Mouse (Mus musculus): Measurements from ENCODE around the gene Olfr1450.
"Not testable (repeated sequence)": the region's sequence is repeated elsewhere in the genome, so short reads cannot be mapped to it uniquely, and the experiment has no call there.

Gene Olfr1450

DNA sequence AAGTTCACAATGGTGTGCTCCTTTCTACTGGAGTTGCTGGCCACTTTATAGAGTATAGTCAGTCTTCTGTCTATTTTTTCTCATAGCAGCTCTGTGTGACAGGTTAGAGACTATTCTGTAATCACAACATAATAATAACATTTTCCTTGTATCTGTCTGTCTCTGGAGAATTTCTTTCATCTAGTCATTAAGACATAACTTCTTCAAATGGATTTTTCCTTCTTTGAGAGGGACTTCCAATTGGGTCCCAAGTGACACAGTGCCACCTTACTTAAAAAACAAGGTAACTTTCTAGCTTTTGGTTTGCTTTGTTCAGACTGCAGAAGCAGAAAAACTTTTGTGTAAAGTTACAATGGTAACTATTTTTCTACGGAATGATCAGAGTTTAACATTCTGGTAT lies at the start of gene Olfr1450:
Gene Olfr1450 (plus strand): TSS at position 301 of the 400 bp plus-strand sequence.
- DNase-seq: no peak

GRCm38 (mm10) chr19:12903643-12904042 lies 46.4 kb upstream of the Olfr1450 start, which contains the start of gene Olfr1447:
Gene Olfr1447, minus strand, starts transcription at chr19:12903743.
- DNase-seq: no peak

DNA sequence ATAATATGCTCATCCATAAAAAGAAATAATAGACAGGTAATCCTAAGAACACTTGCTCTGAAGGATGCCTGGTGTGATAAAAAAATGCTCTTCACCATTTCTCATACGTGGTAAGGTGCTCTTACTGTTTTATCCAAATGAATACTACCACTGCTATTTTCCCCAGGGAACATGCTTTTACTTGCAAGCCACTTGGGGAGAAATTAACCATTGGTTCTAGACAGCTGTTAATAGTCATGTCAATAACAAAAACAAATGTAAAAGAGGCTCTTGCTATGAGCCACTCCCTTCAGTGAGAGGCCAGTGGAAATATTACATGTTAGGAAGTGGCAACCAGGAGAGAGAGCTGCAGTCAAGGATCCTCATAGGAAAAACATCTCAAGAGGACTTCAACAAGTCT lies 25.7 kb upstream of the Olfr1450 start, which contains the start of gene Olfr1448:
Gene Olfr1448 (minus strand): TSS at position 101 of the 400 bp plus-strand sequence.
- DNase-seq: no peak

GRCm38 (mm10) chr19:12930540-12930939 lies 19.5 kb upstream of the Olfr1450 start, which contains the start of gene Olfr1449:
Gene Olfr1449, plus strand, starts transcription at chr19:12930840.
- no peak for DNase-seq

DNA sequence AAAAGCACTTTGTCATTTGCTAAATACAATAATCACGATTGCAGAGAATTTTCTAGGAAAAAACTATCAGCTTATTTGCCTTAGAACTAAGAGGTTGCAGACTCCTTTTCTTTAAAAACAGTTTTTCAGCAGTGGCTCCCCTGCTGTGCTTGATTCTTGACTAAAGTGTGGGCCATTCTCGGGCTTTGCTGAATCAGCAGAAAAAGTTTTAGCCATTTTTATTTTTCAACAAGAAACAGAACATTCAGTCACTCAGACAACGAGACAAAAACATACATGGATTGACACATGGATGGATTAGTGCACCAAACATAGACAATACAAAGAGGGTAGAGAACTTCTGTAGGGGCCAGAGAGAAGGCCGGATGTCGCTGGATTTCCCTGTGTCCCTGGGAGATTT lies 20.0 kb downstream of the Olfr1450 start:
- DNase-seq: not testable (repeated sequence)

DNA sequence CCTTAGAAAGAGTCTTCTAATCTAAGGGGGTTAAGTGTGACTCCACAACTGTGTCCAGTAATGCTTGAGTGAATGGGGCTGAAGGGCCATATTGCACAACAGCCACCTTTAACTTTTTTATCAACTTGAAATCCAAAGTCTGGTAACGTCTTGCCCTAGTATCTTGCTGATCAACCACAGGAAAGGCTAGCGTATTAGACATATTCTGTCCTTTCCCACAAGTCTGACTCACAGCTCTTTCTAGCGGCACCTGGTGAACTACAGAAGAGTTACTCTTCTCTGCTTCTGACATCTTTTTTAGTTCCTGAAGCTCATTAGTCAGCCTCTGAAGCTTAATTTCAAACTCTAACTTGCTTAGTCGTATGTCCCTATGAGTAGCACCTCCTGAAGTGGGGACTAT lies 42.3 kb downstream of the Olfr1450 start:
- not testable (repeated sequence) for DNase-seq

DNA sequence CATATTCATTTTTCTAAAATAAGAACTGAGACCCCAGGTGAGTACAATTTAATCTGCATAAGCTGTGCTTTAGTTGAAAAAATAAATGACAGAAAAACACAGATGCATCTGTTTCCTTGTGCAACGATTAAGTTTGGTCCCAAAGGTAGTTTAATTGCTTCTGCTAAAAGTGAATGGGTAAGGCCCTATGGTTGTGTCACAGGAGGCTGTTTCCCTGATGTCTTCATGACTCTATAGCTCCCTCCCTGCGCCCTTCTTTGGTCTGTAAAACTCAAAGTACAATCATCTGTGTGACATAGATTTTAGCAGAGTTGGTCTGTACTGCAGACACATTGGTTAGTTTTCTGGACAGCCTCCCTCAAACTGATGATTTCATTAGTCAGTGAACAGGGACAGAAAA lies 44.7 kb downstream of the Olfr1450 start, which contains the start of gene Olfr1451:
Gene Olfr1451 (plus strand): TSS at position 301 of the 400 bp plus-strand sequence.
- DNase-seq: no peak
